Mouse (Mus musculus): ENCODE measurements around the gene Ankle2.

- no peak for TF ChIP-seq CTCF (IDR thresholded peaks at IDR 0.05; ENCODE audit: borderline replicate concordance, insufficient read depth, low read length)
- no peak for TF ChIP-seq POLR2A (IDR thresholded peaks at IDR 0.05; ENCODE audit: low read depth, low read length)
Observed at GRCm38 (mm10) chr5:110220331-110220730, 10.5 kb upstream of the Ankle2 start.
